Mouse (Mus musculus): ENCODE measurements around the gene Wdr41. TPM values are rescaled to one million over a fixed set of nuclear protein-coding genes. Genes with fewer than 3 reads are reported as not detected.

Gene Wdr41
- polyA plus RNA-seq, 1 experiment from 2014 or later = 16.3 TPM

DNA sequence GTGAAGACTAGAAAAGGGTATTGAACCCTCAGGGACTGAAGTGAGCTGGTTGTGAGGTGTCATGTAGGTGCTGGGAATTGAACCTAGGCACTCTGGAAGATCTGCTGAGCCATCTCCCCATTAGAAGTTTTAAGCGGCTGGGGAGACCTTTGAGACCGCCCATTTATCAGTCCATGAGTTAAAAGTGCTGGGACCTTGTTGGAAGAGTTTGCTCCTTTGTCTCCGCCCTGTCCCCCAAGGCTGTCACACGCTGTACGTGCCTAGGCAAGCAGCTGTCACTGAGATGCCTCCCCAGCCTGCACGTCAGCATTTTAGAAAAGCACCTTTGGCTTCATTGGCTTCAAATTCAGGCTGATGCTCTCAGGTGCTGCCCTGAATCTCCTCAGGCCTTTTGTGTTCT is 44.1 kb downstream of the Wdr41 start:
- Histone ChIP-seq H3K4me2 (no peak overlapping the region), H3K27me3 (ENCODE audit: control insufficient read depth, insufficient read depth, low read length) (no peaks in the 10 kb centered on the region), H3K9me3 (replicated peaks; ENCODE audit: control insufficient read depth, low read length) (no peaks in the 10 kb centered on the region), H3K36me3 (ENCODE audit: control insufficient read depth, insufficient read depth, low read length) (no peaks in the 10 kb centered on the region; the same call in 1 of the 2 replicates), H3K27ac (ENCODE audit: low read depth, low read length) (no peak overlapping the region), H3K4me3 (ENCODE audit: low read depth, low read length) (no peak overlapping the region), H3K9ac (ENCODE audit: low read depth, low read length) (no peak overlapping the region), H3K4me1 (ENCODE audit: control insufficient read depth, insufficient read depth, low read length) (no peaks in the 10 kb centered on the region)
- 84% methylated on average over 6 of the region's 6 CpGs for WGBS (ENCODE audit: insufficient replicate concordance)
- no peak for ATAC-seq (replicated peaks; ENCODE audit: insufficient number of reproducible peaks, low FRiP score, low TSS enrichment)

- Histone ChIP-seq H3K36me3 (ENCODE audit: control insufficient read depth, insufficient read depth, low read length) (0 out of 2 replicates have a peak, but pooled peaks cover 5% of the 10 kb centered on the region), H3K4me3 (ENCODE audit: low read depth, low read length) (no peak overlapping the region), H3K9me3 (replicated peaks; ENCODE audit: control insufficient read depth, low read length) (0 out of 2 replicates have a peak, but pooled peaks cover 3% of the 10 kb centered on the region), H3K9ac (ENCODE audit: low read depth, low read length) (no peak overlapping the region), H3K4me1 (ENCODE audit: control insufficient read depth, insufficient read depth, low read length) (peaks cover 4% of the 10 kb centered on the region), H3K27me3 (ENCODE audit: control insufficient read depth, insufficient read depth, low read length) (no peaks in the 10 kb centered on the region), H3K4me2 (no peak overlapping the region), H3K27ac (ENCODE audit: low read depth, low read length) (no peak overlapping the region)
- no peak for ATAC-seq (replicated peaks; ENCODE audit: insufficient number of reproducible peaks, low FRiP score, low TSS enrichment)
- WGBS (ENCODE audit: insufficient replicate concordance) = 84% methylated on average over 6 of the region's 6 CpGs
Observed at GRCm38 (mm10) chr13:95030828-95031227, 54.7 kb downstream of the Wdr41 start.

DNA sequence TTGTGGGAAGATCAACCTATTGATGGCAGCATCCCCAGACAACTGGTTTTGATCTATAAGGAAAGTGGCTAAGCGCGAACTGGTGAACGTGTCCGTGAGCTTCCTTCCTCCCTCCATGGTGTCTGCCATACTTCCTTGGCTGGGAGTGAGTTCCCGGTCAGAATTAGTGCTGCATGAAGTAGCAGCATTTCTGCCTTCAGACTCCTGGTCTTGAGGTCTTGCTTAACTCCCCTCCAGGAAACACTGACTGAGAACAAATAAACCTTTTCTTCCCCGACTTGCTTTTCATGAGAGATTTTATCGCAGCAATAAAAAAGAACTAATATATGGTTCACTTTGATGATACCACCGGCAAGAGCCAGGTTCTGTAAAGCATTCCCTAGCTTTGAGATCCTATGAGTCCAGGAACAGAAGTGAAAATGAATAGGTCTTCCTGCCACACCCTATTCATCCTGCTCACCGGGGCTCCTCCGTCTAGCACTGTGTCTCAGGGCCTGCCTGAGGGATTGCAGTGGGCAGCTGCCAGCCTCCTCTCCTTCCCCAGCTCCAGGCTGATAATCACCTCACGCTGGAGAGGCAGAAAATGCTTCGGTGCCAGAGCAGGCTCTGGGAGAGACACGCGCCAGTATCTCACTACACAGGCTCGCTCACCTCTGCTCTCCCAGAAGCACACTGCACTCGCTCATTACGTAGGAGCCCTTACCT is 56.1 kb downstream of the Wdr41 start:
- Histone ChIP-seq H3K36me3 (ENCODE audit: control insufficient read depth, insufficient read depth, low read length) (0 out of 2 replicates have a peak, but pooled peaks cover 5% of the 10 kb centered on the region), H3K27ac (ENCODE audit: low read depth, low read length) (no peak overlapping the region), H3K9me3 (replicated peaks; ENCODE audit: control insufficient read depth, low read length) (0 out of 2 replicates have a peak, but pooled peaks cover 3% of the 10 kb centered on the region), H3K9ac (ENCODE audit: low read depth, low read length) (no peak overlapping the region), H3K27me3 (ENCODE audit: control insufficient read depth, insufficient read depth, low read length) (no peaks in the 10 kb centered on the region), H3K4me3 (ENCODE audit: low read depth, low read length) (no peak overlapping the region), H3K4me2 (no peak overlapping the region), H3K4me1 (ENCODE audit: control insufficient read depth, insufficient read depth, low read length) (peaks cover 4% of the 10 kb centered on the region)
- no peak for ATAC-seq (replicated peaks; ENCODE audit: insufficient number of reproducible peaks, low FRiP score, low TSS enrichment)
- 66% methylated on average over 17 of the region's 17 CpGs for WGBS (ENCODE audit: insufficient replicate concordance)

DNA sequence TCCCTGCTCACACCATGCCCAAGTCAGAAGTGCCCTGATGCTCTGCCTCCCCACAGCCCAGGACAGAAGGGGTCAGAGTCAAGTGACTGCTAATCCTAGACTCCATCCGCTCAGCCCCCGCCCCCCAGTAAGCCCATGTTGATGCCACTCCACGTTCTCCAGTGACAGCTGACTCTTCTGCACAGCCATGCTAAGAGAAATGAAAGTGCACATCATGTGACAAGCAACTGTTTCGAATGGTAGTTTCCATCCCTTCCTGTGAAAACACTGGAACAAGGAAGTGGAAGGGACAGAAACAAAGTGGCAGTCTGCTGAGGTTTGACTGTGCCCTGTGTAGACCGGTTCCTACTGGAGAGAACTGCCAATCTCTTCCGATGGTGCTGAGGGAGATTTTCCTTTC is 56.8 kb downstream of the Wdr41 start:
- 66% methylated on average over 6 of the region's 6 CpGs for WGBS (ENCODE audit: insufficient replicate concordance)
- Histone ChIP-seq H3K4me3 (ENCODE audit: low read depth, low read length) (no peak overlapping the region), H3K27me3 (ENCODE audit: control insufficient read depth, insufficient read depth, low read length) (no peaks in the 10 kb centered on the region), H3K36me3 (ENCODE audit: control insufficient read depth, insufficient read depth, low read length) (0 out of 2 replicates have a peak, but pooled peaks cover 5% of the 10 kb centered on the region), H3K9ac (ENCODE audit: low read depth, low read length) (no peak overlapping the region), H3K9me3 (replicated peaks; ENCODE audit: control insufficient read depth, low read length) (0 out of 2 replicates have a peak, but pooled peaks cover 3% of the 10 kb centered on the region), H3K4me2 (no peak overlapping the region), H3K4me1 (ENCODE audit: control insufficient read depth, insufficient read depth, low read length) (peaks cover 4% of the 10 kb centered on the region), H3K27ac (ENCODE audit: low read depth, low read length) (no peak overlapping the region)
- no peak for ATAC-seq (replicated peaks; ENCODE audit: insufficient number of reproducible peaks, low FRiP score, low TSS enrichment)

DNA sequence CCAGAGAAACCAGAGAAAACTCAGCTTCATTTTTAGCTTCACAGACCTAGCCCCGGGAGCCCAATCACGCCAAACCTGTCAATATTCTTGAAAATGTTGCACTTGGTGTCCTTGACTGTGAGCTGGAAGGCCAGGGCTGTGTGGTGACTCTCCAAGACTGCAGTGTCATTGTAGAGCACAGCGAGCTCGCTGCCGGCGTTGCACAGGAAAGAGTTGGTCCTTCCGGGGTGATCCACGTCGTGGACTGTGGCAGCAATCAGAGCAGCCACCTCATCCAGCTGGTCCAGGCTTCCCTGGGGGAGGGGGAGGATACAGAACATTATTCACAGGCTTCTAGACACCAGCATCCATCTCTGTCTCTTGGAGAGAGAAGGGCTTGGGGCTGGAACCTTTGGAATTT is 58.0 kb downstream of the Wdr41 start:
- H3K9me3 ChIP-seq (replicated peaks; ENCODE audit: control insufficient read depth, low read length) = no peaks in the 10 kb centered on the region
- no peaks in the 10 kb centered on the region for H3K36me3 ChIP-seq (ENCODE audit: control insufficient read depth, insufficient read depth, low read length)
- H3K4me1 ChIP-seq (ENCODE audit: control insufficient read depth, insufficient read depth, low read length) = peaks cover 4% of the 10 kb centered on the region
- ATAC-seq (replicated peaks; ENCODE audit: insufficient number of reproducible peaks, low FRiP score, low TSS enrichment) = no peak
- no peak overlapping the region for H3K4me2 ChIP-seq
- no peaks in the 10 kb centered on the region for H3K27me3 ChIP-seq (ENCODE audit: control insufficient read depth, insufficient read depth, low read length)
- WGBS (ENCODE audit: insufficient replicate concordance) = 75% methylated on average over 9 of the region's 9 CpGs
- no peak overlapping the region for H3K9ac ChIP-seq (ENCODE audit: low read depth, low read length)
- H3K27ac ChIP-seq (ENCODE audit: low read depth, low read length) = no peak overlapping the region
- no peak overlapping the region for H3K4me3 ChIP-seq (ENCODE audit: low read depth, low read length)

GRCm38 (mm10) chr13:95034715-95035114 is 58.6 kb downstream of the Wdr41 start:
- H3K4me3 ChIP-seq (ENCODE audit: low read depth, low read length) = no peak overlapping the region
- peaks cover 4% of the 10 kb centered on the region for H3K4me1 ChIP-seq (ENCODE audit: control insufficient read depth, insufficient read depth, low read length)
- H3K36me3 ChIP-seq (ENCODE audit: control insufficient read depth, insufficient read depth, low read length) = no peaks in the 10 kb centered on the region
- no peaks in the 10 kb centered on the region for H3K27me3 ChIP-seq (ENCODE audit: control insufficient read depth, insufficient read depth, low read length)
- ATAC-seq (replicated peaks; ENCODE audit: insufficient number of reproducible peaks, low FRiP score, low TSS enrichment) = no peak
- H3K27ac ChIP-seq (ENCODE audit: low read depth, low read length) = no peak overlapping the region
- H3K9me3 ChIP-seq (replicated peaks; ENCODE audit: control insufficient read depth, low read length) = no peaks in the 10 kb centered on the region
- WGBS (ENCODE audit: insufficient replicate concordance) = 48% methylated on average over 2 of the region's 2 CpGs
- no peak overlapping the region for H3K9ac ChIP-seq (ENCODE audit: low read depth, low read length)
- H3K4me2 ChIP-seq = no peak overlapping the region

DNA sequence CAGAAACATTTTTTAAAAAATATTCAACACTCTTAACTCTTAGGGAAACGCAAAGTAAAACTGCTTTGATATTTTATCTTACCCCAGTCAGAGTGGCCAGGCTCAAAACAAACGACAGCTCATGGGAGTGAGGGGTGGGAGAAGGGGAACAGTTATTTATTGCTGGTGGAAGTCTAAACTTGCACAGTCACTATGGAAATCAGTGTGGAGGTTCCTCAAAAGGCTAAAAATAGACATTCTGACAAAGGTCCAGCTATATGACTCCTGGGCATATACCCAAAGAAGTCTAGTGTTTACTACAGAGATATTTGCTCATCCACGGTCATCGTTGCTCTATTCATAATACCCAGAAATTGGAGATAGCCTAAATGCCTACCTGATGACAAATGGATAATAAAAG is 62.1 kb downstream of the Wdr41 start:
- no peak overlapping the region for H3K27ac ChIP-seq (ENCODE audit: low read depth, low read length)
- no peak for ATAC-seq (replicated peaks; ENCODE audit: insufficient number of reproducible peaks, low FRiP score, low TSS enrichment)
- H3K27me3 ChIP-seq (ENCODE audit: control insufficient read depth, insufficient read depth, low read length) = no peaks in the 10 kb centered on the region
- no peak overlapping the region for H3K4me2 ChIP-seq
- WGBS (ENCODE audit: insufficient replicate concordance) = 68% methylated on average over 4 of the region's 4 CpGs
- H3K36me3 ChIP-seq (ENCODE audit: control insufficient read depth, insufficient read depth, low read length) = no peaks in the 10 kb centered on the region
- no peak overlapping the region for H3K9ac ChIP-seq (ENCODE audit: low read depth, low read length)
- no peaks in the 10 kb centered on the region; the same call in 1 of the 2 replicates for H3K4me1 ChIP-seq (ENCODE audit: control insufficient read depth, insufficient read depth, low read length)
- no peak overlapping the region for H3K4me3 ChIP-seq (ENCODE audit: low read depth, low read length)
- no peaks in the 10 kb centered on the region for H3K9me3 ChIP-seq (replicated peaks; ENCODE audit: control insufficient read depth, low read length)

DNA sequence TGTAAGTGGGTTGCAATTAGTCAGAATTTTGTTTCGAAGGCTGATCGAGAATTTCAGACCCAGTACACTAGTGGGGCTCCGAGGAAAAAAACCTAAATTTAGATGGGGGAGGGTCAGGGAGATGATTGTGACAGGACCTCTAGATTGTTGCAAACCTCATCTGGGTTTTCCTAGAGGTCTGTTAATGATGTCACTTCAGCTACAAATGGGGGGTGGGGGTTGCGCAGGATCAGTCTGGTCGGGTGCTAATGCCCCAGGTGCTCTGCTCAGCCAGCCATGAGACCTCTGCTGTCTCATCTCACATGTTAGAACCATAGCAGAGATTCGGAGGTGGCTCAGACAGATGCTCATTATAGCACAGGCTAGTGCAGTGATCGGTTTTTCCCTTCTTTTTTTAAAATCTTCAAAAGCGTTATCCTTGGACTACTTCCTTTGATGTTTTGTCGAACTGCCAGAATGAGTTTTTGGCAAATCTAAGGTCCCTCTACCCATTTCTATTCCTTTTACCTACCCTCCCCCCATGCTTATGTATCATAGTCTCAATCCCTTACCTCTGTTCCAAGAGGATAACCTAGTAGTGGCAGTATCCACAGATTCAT is 64.1 kb downstream of the Wdr41 start:
- no peak overlapping the region for H3K27ac ChIP-seq (ENCODE audit: low read depth, low read length)
- no peak overlapping the region for H3K4me3 ChIP-seq (ENCODE audit: low read depth, low read length)

GRCm38 (mm10) chr13:95044108-95044507 is 68.0 kb downstream of the Wdr41 start:
- no peaks in the 10 kb centered on the region for H3K36me3 ChIP-seq (ENCODE audit: control insufficient read depth, insufficient read depth, low read length)
- no peaks in the 10 kb centered on the region for H3K27me3 ChIP-seq (ENCODE audit: control insufficient read depth, insufficient read depth, low read length)
- no peak for ATAC-seq (replicated peaks; ENCODE audit: insufficient number of reproducible peaks, low FRiP score, low TSS enrichment)
- no peak overlapping the region for H3K9ac ChIP-seq (ENCODE audit: low read depth, low read length)
- 52% methylated on average over 1 of the region's 1 CpGs for WGBS (ENCODE audit: insufficient replicate concordance)
- H3K4me1 ChIP-seq (ENCODE audit: control insufficient read depth, insufficient read depth, low read length) = no peaks in the 10 kb centered on the region
- H3K9me3 ChIP-seq (replicated peaks; ENCODE audit: control insufficient read depth, low read length) = no peaks in the 10 kb centered on the region
- H3K4me3 ChIP-seq (ENCODE audit: low read depth, low read length) = no peak overlapping the region
- no peak overlapping the region for H3K27ac ChIP-seq (ENCODE audit: low read depth, low read length)
- H3K4me2 ChIP-seq = no peak overlapping the region

More for the DNA sequence above, 64.1 kb downstream of the Wdr41 start:
- H3K4me2 ChIP-seq = no peak overlapping the region
- 80% methylated on average over 9 of the region's 9 CpGs for WGBS (ENCODE audit: insufficient replicate concordance)
- no peaks in the 10 kb centered on the region for H3K4me1 ChIP-seq (ENCODE audit: control insufficient read depth, insufficient read depth, low read length)
- no peaks in the 10 kb centered on the region for H3K9me3 ChIP-seq (replicated peaks; ENCODE audit: control insufficient read depth, low read length)
- H3K9ac ChIP-seq (ENCODE audit: low read depth, low read length) = no peak overlapping the region
- no peaks in the 10 kb centered on the region for H3K27me3 ChIP-seq (ENCODE audit: control insufficient read depth, insufficient read depth, low read length)
- no peak for ATAC-seq (replicated peaks; ENCODE audit: insufficient number of reproducible peaks, low FRiP score, low TSS enrichment)
- no peaks in the 10 kb centered on the region for H3K36me3 ChIP-seq (ENCODE audit: control insufficient read depth, insufficient read depth, low read length)
